Mouse (Mus musculus): ENCODE measurements at regions not wholly inside any gene's neighbourhood (a gene's known extent, or its start where the extent isn't known, plus 50 kb on each side); places are given as distances from the start of the nearest gene placed in this dataset.

- intact Hi-C loops (cut with DNase I): no loop called here
- no peak for DNase-seq (ENCODE audit: low spot score in 2 of 2)
Observed at GRCm38 (mm10) chr15:96779358-96779757, 79.8 kb upstream of the Slc38a2 start.

- intact Hi-C loops (cut with DNase I): no loop called here
- no peak for DNase-seq (ENCODE audit: low spot score in 2 of 2)
Observed at GRCm38 (mm10) chr15:96778321-96778926, 78.9 kb upstream of the Slc38a2 start.

- intact Hi-C loops (cut with DNase I): no loop called here
- DNase-seq (ENCODE audit: low spot score in 2 of 2): no peak
Observed at GRCm38 (mm10) chr15:96776476-96777075, 77.0 kb upstream of the Slc38a2 start.

GRCm38 (mm10) chr15:96775129-96775528 is 75.6 kb upstream of the Slc38a2 start:
- intact Hi-C loops (cut with DNase I): no loop called here
- DNase-seq (ENCODE audit: low spot score in 2 of 2): no peak

- no peak for DNase-seq (ENCODE audit: low spot score in 2 of 2)
- intact Hi-C loops (cut with DNase I): no loop called here
Observed at GRCm38 (mm10) chr15:96774664-96775063, 75.1 kb upstream of the Slc38a2 start.

GRCm38 (mm10) chr15:96773656-96774055 is 74.1 kb upstream of the Slc38a2 start:
- DNase-seq (ENCODE audit: low spot score in 2 of 2): no peak

GRCm38 (mm10) chr15:96772701-96773100 is 73.2 kb upstream of the Slc38a2 start:
- intact Hi-C loops (cut with DNase I): no loop called here
- no peak for DNase-seq (ENCODE audit: low spot score in 2 of 2)

More at GRCm38 (mm10) chr15:96773656-96774055, 74.1 kb upstream of the Slc38a2 start:
- intact Hi-C loops (cut with DNase I): no loop called here

- DNase-seq (ENCODE audit: low spot score in 2 of 2): no peak
- intact Hi-C loops (cut with DNase I): no loop called here
Observed at GRCm38 (mm10) chr15:96770786-96771185, 71.3 kb upstream of the Slc38a2 start.

GRCm38 (mm10) chr15:96770299-96770698 is 70.8 kb upstream of the Slc38a2 start:
- DNase-seq (ENCODE audit: low spot score in 2 of 2): no peak
- intact Hi-C loops (cut with DNase I): no loop called here

- intact Hi-C loops (cut with DNase I): no loop called here
- no peak for DNase-seq (ENCODE audit: low spot score in 2 of 2)
Observed at GRCm38 (mm10) chr15:96769751-96770150, 70.2 kb upstream of the Slc38a2 start.

- peak in 1 of 2 experiments; percentile 4 for DNase-seq (ENCODE audit: low spot score in 2 of 2)
- intact Hi-C loops (cut with DNase I): no loop called here
Observed at GRCm38 (mm10) chr15:96768301-96768993, 68.9 kb upstream of the Slc38a2 start.

GRCm38 (mm10) chr15:96767188-96767587 is 67.7 kb upstream of the Slc38a2 start:
- intact Hi-C loops (cut with DNase I): no loop called here
- no peak for DNase-seq (ENCODE audit: low spot score in 2 of 2)

- DNase-seq (ENCODE audit: low spot score in 2 of 2): no peak
- intact Hi-C loops (cut with DNase I): no loop called here
Observed at GRCm38 (mm10) chr15:96766238-96766637, 66.7 kb upstream of the Slc38a2 start.

GRCm38 (mm10) chr15:96763611-96764010 is 64.1 kb upstream of the Slc38a2 start:
- no peak for DNase-seq (ENCODE audit: low spot score in 2 of 2)
- intact Hi-C loops (cut with DNase I): no loop called here

GRCm38 (mm10) chr15:96759078-96759995 is 59.8 kb upstream of the Slc38a2 start:
- intact Hi-C loops (cut with DNase I): no loop called here
- no peak for DNase-seq (ENCODE audit: low spot score in 2 of 2)

GRCm38 (mm10) chr15:96757446-96758198 is 58.1 kb upstream of the Slc38a2 start:
- DNase-seq (ENCODE audit: low spot score in 2 of 2): peak; percentile 9 to 17
- intact Hi-C loops (cut with DNase I): no loop called here

- DNase-seq (ENCODE audit: low spot score in 2 of 2): no peak
- intact Hi-C loops (cut with DNase I): no loop called here
Observed at GRCm38 (mm10) chr15:96756456-96756855, 56.9 kb upstream of the Slc38a2 start.

GRCm38 (mm10) chr15:96755951-96756350 is 56.4 kb upstream of the Slc38a2 start:
- intact Hi-C loops (cut with DNase I): no loop called here

GRCm38 (mm10) chr15:96755322-96755942 is 55.9 kb upstream of the Slc38a2 start:
- no peak for DNase-seq (ENCODE audit: low spot score in 2 of 2)
- intact Hi-C loops (cut with DNase I): no loop called here

More at GRCm38 (mm10) chr15:96755951-96756350, 56.4 kb upstream of the Slc38a2 start:
- DNase-seq (ENCODE audit: low spot score in 2 of 2): no peak
